Mouse (Mus musculus) megakaryocyte progenitor cell, adult 5-6 weeks (primary cell): ENCODE measurements at regions not wholly inside any gene's neighbourhood (a gene's known extent, or its start where the extent isn't known, plus 50 kb on each side); places are given as distances from the start of the nearest gene placed in this dataset.
A peak's percentile ranks its signal among the peaks of the same experiment; 100 is the strongest.

Source experiments
- ATAC-seq: replicated peaks from 2 replicates; pipeline ENCODE4 v1.8.0; 2016; ENCODE audit warnings: mild to moderate bottlenecking, moderate TSS enrichment, inconsistent platforms; ENCODE audit not compliant: poor library complexity

- peak; percentile 65 for ATAC-seq
These were observed 279.7 kb downstream of the Tex13c3 start for GRCm38 (mm10) chrX:19201383-19201782.

- ATAC-seq = no peak
These were observed 281.6 kb downstream of the Tex13c3 start for GRCm38 (mm10) chrX:19199531-19199930.

- no peak for ATAC-seq
These were observed 312.1 kb downstream of the Tex13c3 start for GRCm38 (mm10) chrX:19168983-19169382.

GRCm38 (mm10) chrX:19168546-19168945 is 312.6 kb downstream of the Tex13c3 start:
- peak; percentile 34; the same call in 1 of the 2 replicates for ATAC-seq

GRCm38 (mm10) chrX:19168111-19168510 is 313.0 kb downstream of the Tex13c3 start:
- ATAC-seq = no peak

GRCm38 (mm10) chrX:19167121-19167853 is 313.8 kb downstream of the Tex13c3 start:
- peak; percentile 76 for ATAC-seq

- no peak for ATAC-seq
These were observed 315.1 kb downstream of the Tex13c3 start for GRCm38 (mm10) chrX:19165891-19166644.

DNA sequence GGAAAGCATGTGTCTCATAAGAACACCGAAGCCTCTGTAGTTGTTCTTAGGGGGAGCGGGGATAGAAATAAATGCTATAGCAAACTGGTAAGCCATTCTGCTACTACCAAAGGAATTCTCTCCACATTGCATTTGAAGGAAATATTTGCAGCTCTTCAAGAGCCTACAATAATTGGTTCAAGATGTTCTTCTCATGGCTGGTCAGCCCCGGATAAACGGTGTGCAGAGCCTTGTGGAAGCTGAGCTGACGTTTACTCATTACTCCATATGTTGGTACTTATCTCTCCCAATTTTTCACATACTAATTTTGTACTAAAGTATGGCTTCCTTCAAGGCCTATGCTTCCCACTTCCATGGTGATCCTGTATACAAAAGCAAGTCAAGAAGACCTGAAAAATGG is 317.0 kb downstream of the Tex13c3 start:
- no peak for ATAC-seq

DNA sequence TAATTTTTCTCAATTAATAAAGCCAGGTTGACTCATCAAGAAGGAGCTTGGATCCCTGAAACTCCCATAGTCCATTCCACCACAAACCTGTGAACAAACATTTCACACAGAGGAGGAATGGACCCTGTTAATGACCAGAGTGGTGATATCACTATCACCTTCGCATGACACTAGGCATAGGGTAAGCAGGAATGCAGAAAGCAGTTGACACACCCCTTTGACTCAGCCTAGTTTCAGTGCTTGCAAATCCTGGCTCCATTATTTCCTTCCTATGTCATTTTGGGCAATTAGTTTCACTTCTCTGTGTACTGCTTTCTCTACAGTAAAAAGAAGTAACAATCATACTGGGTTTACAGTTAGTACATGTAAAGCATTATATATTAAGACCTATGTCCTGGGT is 318.2 kb downstream of the Tex13c3 start:
- ATAC-seq = peak; percentile 65

DNA sequence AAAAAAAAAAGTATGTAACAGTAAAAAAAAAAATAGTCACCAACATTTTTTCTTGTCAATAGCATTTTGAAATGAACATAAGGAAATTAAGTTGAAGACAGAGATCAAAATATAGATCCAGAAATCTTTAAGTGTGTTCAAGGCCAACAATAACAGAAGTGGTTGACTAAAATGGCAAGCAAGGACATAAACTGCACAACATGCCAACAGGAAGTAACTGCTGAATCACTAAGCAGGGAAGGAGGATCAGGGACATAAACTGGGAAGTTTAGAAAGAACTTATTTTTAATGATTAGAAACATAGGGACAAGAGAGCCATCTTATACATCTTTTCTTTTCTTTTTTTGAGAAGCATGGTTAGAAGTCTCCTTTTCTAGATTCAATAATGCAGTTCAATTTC is 318.8 kb downstream of the Tex13c3 start:
- no peak for ATAC-seq

DNA sequence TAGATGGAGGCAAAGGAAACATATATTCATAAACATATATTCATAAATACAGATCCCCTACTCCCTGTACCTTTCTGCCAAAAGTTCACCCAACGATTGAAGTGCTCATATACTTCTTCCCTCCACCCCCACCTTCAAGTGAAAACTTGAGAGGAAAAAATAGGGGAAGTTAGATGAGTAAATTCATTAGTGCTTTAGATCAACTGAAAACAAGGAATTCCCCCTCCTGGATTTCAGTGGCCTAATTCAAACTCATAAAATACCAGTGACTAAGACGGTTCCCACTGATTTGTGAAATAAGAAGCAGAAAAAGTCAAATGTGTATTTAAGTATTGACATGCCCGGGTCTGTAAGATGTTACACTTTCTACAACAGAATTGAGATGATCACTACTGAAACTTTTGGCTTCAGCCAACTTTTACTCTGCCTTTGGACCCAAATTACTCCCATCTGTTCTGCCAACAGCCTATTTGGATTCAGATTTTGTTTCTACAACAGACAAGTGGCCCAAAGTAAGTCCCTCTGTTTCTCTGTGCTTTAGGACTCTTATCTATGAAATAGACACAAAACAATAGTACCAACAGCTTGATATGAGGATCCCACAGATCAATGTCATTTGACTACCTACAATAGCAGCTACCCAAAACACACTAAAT is 320.7 kb downstream of the Tex13c3 start:
- ATAC-seq = no peak

- peak; percentile 83 for ATAC-seq
These were observed 323.5 kb downstream of the Tex13c3 start for GRCm38 (mm10) chrX:19157464-19158203.

- 0 out of 2 replicates have a peak, but pooled peaks have one; percentile 19 for ATAC-seq
These were observed 327.5 kb downstream of the Tex13c3 start for GRCm38 (mm10) chrX:19153619-19154018.

DNA sequence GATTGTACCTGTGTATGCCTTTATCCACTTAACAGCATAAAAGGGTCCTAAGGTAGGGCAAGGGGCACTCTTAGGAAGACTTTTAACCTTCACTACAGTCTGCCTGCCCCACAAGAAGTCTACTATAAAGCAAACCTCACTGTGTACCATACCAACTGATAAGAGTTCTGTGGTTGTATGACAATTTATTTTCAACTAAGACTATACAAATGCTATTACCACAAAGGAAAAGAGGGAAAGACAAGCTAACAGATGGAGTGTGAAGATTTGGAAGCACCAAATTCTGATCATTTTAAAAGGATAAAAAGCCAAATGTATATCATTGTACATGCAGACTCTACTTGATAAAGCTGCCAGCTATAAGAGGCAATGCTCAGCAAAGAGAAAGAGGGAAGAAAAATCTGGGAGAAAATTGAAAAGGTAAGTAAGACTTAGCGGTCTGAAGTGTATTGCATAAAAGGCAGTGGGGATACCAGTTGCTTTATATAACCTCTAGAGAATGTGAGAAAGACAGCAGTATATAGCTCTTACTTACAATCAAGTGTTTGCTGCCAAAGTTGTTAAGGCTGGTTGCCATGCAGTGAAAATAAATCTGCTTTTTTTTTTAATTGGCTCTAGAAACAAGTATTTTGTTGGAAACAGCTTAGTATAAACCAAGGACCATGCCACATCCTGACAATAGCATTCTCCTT is 328.8 kb downstream of the Tex13c3 start:
- peak; percentile 52 for ATAC-seq

- no peak for ATAC-seq
These were observed 330.5 kb downstream of the Tex13c3 start for GRCm38 (mm10) chrX:19150606-19151005.

- ATAC-seq = peak; percentile 59
These were observed 332.4 kb downstream of the Tex13c3 start for GRCm38 (mm10) chrX:19148672-19149071.

- no peak for ATAC-seq
These were observed 332.9 kb downstream of the Tex13c3 start for GRCm38 (mm10) chrX:19148251-19148650.

- ATAC-seq = peak; percentile 84
These were observed 368.4 kb downstream of the Tex13c3 start for GRCm38 (mm10) chrX:19112753-19113152.

DNA sequence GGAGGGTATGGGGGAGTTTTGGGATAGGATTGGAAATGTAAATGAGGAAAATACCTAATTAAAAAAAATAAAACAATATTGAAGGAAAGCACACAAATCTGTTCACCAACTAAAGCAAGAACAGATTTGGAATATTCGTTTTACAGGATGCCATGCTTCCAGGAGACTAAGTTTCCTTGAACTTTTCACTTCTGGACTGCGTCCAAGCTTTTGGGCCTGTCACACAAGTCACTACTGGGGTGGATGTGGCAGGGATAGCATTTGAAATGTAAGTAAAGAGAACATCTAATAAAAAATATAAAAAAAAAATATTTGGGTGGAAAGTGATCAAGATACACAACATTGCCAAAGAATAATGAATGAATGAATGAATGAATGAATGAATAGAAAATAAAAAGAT is 378.2 kb downstream of the Tex13c3 start:
- no peak for ATAC-seq

- ATAC-seq = no peak
These were observed 385.2 kb downstream of the Tex13c3 start for GRCm38 (mm10) chrX:19095960-19096359.
